Mouse (Mus musculus): ENCODE results near the gene Wfikkn1.

Gene Wfikkn1

DNA sequence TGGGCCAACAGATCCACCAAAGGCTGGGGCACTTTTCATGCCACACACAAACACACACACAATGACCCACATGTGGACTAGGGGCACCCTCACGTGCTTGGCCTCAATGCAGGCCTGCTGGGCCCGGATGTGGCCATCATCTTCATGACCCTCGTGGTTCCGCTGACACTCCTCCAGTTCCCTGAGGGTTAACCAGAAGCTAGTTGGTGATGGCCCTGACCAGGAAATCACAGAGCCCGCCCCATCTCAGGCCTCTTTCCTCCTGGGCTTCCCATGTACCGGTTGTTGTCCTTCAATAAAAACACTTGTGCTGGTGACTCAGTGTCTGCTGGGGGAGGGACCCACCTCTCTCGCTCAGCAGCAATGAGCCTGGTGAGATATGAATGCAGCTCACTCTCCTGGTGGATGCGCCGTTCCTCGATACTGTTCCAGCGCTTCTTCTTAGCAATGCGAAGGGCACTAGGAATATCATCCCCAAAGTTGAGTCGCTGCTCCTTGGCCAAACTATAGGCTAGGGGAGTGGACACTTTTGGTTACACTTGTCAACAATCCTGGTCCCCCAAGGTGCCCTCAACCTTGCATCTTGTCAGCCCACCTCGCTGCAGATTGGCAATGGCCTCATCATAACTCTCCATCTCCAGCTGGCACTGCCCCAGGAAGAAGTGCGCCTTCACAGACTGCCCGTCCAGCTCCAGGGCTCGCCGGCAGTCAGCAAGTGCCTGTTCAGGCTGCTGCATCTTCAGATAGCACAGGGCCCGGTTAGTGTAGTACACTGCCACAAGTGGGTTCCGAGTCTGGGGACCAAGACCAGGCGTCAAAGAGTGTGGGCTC is 49.0 kb downstream of the Wfikkn1 start:
- in situ Hi-C loops (cut with MboI; ENCODE audit: low pct_unique_long_range_greater_than_20kb in 1 of 2, low sequenced_read_pairs in 2 of 2, unreplicated experiment in 1 of 2): no loop called here

DNA sequence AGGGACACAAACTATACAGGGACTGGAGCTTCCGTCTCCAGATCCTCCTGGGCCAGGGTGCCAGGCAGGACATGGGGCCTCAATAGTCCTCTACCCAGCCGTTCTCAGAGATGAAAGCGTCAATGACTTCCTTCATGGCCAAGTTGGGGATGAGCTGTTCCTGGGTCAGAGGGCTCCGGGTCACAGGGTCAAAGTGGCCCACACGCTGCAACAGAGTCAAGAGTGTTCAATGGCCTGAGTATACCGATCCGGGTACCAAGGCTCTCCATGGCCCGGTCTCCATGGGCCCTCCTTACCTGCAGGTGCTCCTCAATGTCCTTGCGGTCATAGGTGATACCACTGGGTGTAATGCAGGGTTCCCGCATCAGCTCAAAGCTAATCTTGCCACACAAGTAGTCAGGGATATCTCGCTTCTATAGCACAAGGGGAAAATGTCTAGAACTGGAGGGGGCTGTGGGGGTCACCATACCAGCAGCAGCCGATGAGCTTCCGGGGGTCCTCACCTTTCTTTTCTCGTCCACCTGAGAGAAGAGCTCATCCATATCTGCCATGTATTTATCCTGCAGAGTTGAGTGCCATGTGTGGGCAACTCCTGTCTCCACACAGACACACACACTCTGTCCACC is 49.7 kb downstream of the Wfikkn1 start:
- in situ Hi-C loops (cut with MboI; ENCODE audit: low pct_unique_long_range_greater_than_20kb in 1 of 2, low sequenced_read_pairs in 2 of 2, unreplicated experiment in 1 of 2): no loop called here

DNA sequence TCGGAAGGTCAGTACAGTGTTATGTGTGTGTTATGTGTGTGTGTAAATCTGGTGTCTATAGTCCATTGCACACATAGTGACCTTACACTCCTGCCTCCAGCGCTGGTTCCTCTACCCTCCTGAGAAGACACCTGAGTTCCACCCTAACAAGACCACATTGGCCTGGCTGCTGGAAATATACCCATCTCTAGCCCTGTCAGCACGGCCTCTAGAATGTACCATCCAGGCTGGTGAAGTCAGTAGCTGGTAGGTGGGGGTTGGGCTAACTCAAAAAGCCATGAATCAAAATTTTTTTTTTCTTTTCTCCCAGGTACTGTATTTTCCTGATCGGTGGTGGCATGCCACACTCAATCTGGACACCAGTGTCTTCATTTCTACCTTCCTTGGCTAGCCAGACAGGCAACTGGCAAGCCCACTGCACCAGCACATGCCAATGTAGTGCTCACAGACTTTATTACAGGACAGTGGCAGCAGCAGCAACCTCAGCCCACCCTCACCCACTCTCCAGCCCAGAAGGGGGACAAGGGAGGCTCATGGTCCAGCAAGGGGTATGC is 50.4 kb downstream of the Wfikkn1 start:
- in situ Hi-C loops (cut with MboI; ENCODE audit: low pct_unique_long_range_greater_than_20kb in 1 of 2, low sequenced_read_pairs in 2 of 2, unreplicated experiment in 1 of 2): no loop called here

DNA sequence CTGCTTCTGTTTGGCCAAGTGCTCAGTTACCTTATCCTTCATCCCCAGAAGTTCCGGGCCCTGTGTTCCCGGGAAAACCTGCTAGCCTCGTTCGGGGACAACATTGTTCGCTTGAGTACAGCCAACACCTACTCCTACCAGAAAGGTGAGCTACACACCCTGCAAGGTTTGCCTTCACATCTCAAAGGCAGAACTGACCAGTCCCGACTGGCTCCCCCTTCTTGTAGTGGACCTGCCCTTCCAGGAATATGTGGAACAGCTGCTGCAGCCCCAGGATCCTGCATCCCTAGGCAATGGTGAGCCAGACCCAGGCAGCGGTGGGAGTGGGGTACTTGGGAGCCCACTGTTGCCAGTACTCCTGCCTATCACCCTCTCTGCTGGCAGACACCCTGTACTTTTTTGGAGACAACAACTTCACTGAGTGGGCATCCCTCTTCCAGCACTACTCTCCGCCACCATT is 51.1 kb downstream of the Wfikkn1 start:
- in situ Hi-C loops (cut with MboI; ENCODE audit: low pct_unique_long_range_greater_than_20kb in 1 of 2, low sequenced_read_pairs in 2 of 2, unreplicated experiment in 1 of 2): no loop called here

DNA sequence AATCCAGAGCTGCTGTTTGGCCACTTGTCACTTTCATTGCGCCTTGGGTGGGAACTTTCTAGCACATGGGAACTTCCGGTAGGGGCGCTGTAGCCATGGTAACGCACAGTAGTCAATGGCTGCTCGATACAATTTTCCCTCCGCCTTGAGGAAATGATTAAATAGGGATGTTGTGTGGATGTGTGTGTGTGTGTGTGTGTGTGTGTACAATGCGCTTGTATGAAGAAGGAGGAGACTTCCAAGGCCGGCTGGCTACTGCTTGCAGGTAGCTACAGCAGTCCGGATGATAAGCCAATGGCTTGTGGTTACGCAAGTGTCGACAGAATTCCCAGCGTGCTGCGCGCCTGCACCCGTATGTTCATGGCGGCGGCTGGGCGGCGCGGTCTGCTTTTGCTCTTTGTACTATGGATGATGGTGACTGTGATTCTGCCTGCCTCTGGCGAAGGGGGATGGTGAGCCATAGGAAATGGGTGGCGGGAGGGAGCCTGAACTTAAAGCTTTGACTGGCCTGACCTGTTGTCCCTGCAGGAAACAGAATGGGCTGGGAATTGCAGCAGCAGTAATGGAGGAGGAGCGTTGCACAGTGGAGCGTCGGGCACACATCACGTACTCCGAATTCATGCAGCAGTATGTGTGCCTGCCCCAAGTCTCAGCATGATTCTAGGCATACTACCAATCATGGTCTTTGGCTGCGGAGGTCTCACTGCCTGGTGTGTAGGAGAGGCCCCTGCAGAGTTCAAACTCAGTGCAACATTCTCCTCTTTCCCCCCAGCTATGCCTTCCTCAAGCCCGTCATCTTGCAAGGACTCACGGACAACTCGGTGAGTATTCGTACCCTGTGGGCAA is 51.7 kb downstream of the Wfikkn1 start, which contains the start of gene Jmjd8:
TSS of gene Jmjd8 (plus strand) at position 156 of the 846 bp plus-strand sequence.
- in situ Hi-C loops (cut with MboI; ENCODE audit: low pct_unique_long_range_greater_than_20kb in 1 of 2, low sequenced_read_pairs in 2 of 2, unreplicated experiment in 1 of 2): no loop called here

DNA sequence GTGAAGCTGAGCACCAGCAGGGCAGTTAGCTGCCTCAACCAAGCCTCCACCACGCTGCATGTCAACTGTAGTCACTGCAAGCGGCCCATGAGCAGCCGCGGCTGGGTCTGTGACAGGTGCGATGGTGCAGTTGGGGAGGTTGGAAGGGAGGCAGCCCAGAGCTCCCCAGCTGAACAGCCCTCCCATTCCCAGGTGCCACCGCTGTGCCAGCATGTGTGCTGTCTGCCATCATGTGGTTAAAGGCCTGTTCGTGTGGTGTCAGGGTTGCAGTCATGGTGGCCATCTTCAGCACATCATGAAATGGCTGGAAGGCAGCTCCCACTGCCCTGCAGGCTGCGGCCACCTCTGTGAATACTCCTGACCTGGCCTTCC is 52.4 kb downstream of the Wfikkn1 start:
- in situ Hi-C loops (cut with MboI; ENCODE audit: low pct_unique_long_range_greater_than_20kb in 1 of 2, low sequenced_read_pairs in 2 of 2, unreplicated experiment in 1 of 2): no loop called here
